Mouse (Mus musculus): ENCODE data around the gene Suv39h1. TPM values are rescaled to one million over a fixed set of nuclear protein-coding genes. Genes with fewer than 3 reads are reported as not detected.
A peak's percentile ranks its signal among the peaks of the same experiment; 100 is the strongest.
"Not testable (repeated sequence)": the region's sequence is repeated elsewhere in the genome, so short reads cannot be mapped to it uniquely, and the experiment has no call there.

The Suv39h1 gene
- not detected in 2 replicates for polyA plus RNA-seq (2012; ENCODE audit: insufficient read depth, insufficient read length, low replicate concordance, missing spikeins)

DNA sequence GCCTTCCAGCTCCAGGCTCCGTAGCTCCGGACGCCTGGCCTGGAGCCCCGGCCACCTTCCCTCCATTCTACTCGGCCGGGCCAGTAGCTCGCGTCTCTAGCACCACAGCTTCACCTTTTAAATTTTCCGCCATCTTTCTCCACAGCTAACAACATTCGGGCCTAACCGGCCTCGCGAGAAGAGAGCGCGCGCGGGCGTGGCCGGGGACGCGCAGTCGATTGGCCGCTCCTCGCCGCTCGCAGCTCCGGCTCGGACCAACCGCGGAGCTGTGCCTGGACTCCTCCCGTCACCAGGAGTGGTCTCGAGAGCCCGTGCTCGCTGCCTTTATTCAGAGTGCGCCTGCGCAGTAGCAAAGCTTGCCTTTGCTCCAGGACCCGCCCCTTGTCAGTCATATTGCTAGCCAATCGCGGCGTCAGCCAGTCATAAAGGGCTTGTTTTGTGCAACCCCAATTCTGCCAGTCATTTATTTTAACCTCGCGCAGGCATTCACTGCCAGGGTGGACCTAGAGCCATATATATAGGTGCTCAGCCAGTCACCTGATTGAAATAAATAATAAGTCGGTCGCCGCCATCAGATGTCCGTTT, at the start of gene Suv39h1:
Gene Suv39h1 (minus strand): TSS at position 331 of the 585 bp plus-strand sequence.
- peaks cover 3% of the 10 kb centered on the region for H3K4me1 ChIP-seq (ENCODE audit: control insufficient read depth, insufficient read depth, low read length)
- TF ChIP-seq CTCF (IDR thresholded peaks at IDR 0.05; ENCODE audit: insufficient read depth, low read depth, low read length) (no peak), POLR2A (IDR thresholded peaks at IDR 0.05; ENCODE audit: insufficient read depth, low read depth, low read length) (peak; percentile 32; the same call in 1 of the 2 replicates)
- peak within 1 kb of the TSS; percentile 80 for H3K27ac ChIP-seq (ENCODE audit: insufficient read depth, low read depth, low read length)
- H3K4me3 ChIP-seq (ENCODE audit: insufficient read depth, low read depth, low read length): peak within 1 kb of the TSS; percentile 82
- WGBS: 17% methylated on average over 46 of the region's 46 CpGs

GRCm38 (mm10) chrX:8123821-8124470, 49.4 kb upstream of the Suv39h1 start:
- 85% methylated on average over 6 of the region's 6 CpGs for WGBS
- TF ChIP-seq POLR2A (IDR thresholded peaks at IDR 0.05; ENCODE audit: insufficient read depth, low read depth, low read length) (no peak), CTCF (IDR thresholded peaks at IDR 0.05; ENCODE audit: insufficient read depth, low read depth, low read length) (no peak)
- H3K4me3 ChIP-seq (ENCODE audit: insufficient read depth, low read depth, low read length): no peak overlapping the region
- no peak overlapping the region for H3K27ac ChIP-seq (ENCODE audit: insufficient read depth, low read depth, low read length)
- no peaks in the 10 kb centered on the region for H3K4me1 ChIP-seq (ENCODE audit: control insufficient read depth, insufficient read depth, low read length)

DNA sequence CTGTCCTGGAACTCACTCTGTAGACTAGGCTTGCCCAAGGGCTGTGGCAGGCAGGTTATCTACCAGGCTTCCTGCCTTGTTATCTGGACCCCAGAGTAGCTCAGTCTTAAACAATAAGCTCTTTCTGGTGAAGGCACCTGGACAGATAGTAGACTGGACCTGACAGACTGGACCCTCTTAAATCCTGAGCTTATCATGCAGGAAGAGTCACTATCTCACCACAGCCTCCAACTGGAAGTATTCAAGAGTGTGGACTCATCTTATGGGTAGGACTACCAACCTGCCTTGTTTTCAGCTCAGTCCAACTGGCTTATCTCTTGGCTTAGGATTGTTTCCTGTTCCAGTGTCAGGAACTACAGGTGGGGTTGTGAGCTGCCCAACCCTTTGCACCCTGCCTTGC, 42.7 kb upstream of the Suv39h1 start:
- Histone ChIP-seq H3K4me3 (ENCODE audit: insufficient read depth, low read depth, low read length) (no peak overlapping the region), H3K27ac (ENCODE audit: insufficient read depth, low read depth, low read length) (no peak overlapping the region), H3K4me1 (ENCODE audit: control insufficient read depth, insufficient read depth, low read length) (no peaks in the 10 kb centered on the region)
- TF ChIP-seq CTCF (IDR thresholded peaks at IDR 0.05; ENCODE audit: insufficient read depth, low read depth, low read length) (no peak), POLR2A (IDR thresholded peaks at IDR 0.05; ENCODE audit: insufficient read depth, low read depth, low read length) (no peak)

DNA sequence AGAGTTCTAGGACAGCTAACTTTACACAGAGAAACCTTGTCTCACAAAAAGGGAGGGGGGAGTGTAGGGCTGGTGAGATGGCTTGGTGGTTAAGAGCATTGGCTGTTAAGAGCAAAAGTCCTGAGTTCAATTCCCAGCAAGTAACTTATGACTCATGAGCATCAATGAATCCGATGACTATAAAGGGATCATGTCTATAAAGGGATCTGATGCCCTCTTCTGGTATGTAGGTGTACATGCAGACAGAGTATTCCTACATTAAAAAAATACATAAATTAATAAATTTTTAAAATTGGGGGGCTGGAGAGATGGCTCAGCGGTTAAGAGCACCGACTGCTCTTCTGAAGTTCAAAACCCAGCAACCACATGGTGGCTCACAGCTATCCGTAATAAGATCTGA, 40.7 kb upstream of the Suv39h1 start:
- Histone ChIP-seq H3K27ac (ENCODE audit: insufficient read depth, low read depth, low read length) (no peak overlapping the region), H3K4me3 (ENCODE audit: insufficient read depth, low read depth, low read length) (no peak overlapping the region), H3K4me1 (ENCODE audit: control insufficient read depth, insufficient read depth, low read length) (no peaks in the 10 kb centered on the region)
- TF ChIP-seq CTCF (IDR thresholded peaks at IDR 0.05; ENCODE audit: insufficient read depth, low read depth, low read length): no peak
- no peak for TF ChIP-seq POLR2A (IDR thresholded peaks at IDR 0.05; ENCODE audit: insufficient read depth, low read depth, low read length)
- 68% methylated on average over 4 of the region's 4 CpGs for WGBS

DNA sequence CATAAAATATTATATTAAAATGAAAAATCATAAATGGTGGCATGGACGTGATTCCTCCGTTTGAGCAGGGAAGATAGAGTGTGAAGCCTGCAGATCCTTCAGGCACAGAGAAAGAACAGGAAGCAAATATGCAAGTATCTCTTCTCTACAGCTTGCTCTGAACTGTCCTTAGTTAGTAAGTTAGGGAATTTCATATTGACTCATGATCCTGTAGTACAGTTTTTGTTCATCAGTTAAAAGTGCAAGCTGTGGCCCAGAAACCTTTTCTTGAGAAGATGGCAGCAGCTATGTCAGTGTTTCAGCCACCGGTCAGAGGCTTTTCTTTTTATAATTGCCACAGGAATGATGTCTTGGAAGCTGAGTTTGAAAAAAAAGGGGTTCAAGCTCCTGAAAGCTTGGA, 30.5 kb upstream of the Suv39h1 start:
- H3K4me1 ChIP-seq (ENCODE audit: control insufficient read depth, insufficient read depth, low read length): no peaks in the 10 kb centered on the region
- TF ChIP-seq POLR2A (IDR thresholded peaks at IDR 0.05; ENCODE audit: insufficient read depth, low read depth, low read length): no peak
- TF ChIP-seq CTCF (IDR thresholded peaks at IDR 0.05; ENCODE audit: insufficient read depth, low read depth, low read length): no peak
- WGBS: 95% methylated on average over 3 of the region's 3 CpGs

GRCm38 (mm10) chrX:8102213-8102668, 27.7 kb upstream of the Suv39h1 start:
- Histone ChIP-seq H3K4me3 (ENCODE audit: insufficient read depth, low read depth, low read length) (no peak overlapping the region), H3K27ac (ENCODE audit: insufficient read depth, low read depth, low read length) (no peak overlapping the region), H3K4me1 (ENCODE audit: control insufficient read depth, insufficient read depth, low read length) (no peaks in the 10 kb centered on the region)
- no peak for TF ChIP-seq CTCF (IDR thresholded peaks at IDR 0.05; ENCODE audit: insufficient read depth, low read depth, low read length)
- TF ChIP-seq POLR2A (IDR thresholded peaks at IDR 0.05; ENCODE audit: insufficient read depth, low read depth, low read length): no peak
- WGBS: 55% methylated on average over 7 of the region's 7 CpGs

More for the DNA sequence above, 30.5 kb upstream of the Suv39h1 start:
- Histone ChIP-seq H3K4me3 (ENCODE audit: insufficient read depth, low read depth, low read length) (no peak overlapping the region), H3K27ac (ENCODE audit: insufficient read depth, low read depth, low read length) (no peak overlapping the region)

- no peaks in the 10 kb centered on the region for H3K4me1 ChIP-seq (ENCODE audit: control insufficient read depth, insufficient read depth, low read length)
- TF ChIP-seq POLR2A (IDR thresholded peaks at IDR 0.05; ENCODE audit: insufficient read depth, low read depth, low read length) (no peak), CTCF (IDR thresholded peaks at IDR 0.05; ENCODE audit: insufficient read depth, low read depth, low read length) (no peak)
- WGBS: 15% methylated on average over 3 of the region's 3 CpGs
- no peak overlapping the region for H3K4me3 ChIP-seq (ENCODE audit: insufficient read depth, low read depth, low read length)
- peak overlapping the region; percentile 70 for H3K27ac ChIP-seq (ENCODE audit: insufficient read depth, low read depth, low read length)
Observed at GRCm38 (mm10) chrX:8101017-8101416, 26.5 kb upstream of the Suv39h1 start.

DNA sequence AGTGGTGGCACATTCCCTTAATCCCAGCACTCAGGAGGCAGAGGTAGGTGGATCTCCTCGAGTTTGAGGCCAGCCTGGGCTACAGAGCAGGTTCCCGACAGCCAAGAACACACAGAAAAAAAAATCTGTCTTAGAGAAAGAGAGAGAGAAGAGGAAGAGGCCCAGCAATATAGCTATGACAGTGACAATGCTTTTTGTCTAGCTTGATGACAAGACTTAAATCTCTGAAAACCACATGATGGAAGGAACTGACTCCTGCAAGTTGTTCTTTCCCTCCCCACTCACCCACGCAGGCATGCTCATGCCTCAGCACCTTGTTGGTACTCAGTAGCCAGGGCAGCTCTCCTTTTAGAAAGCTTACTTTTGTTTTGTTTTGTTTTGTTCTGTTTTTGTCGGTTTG, 24.9 kb upstream of the Suv39h1 start:
- 52% methylated on average over 4 of the region's 4 CpGs for WGBS

GRCm38 (mm10) chrX:8096787-8097242, 22.3 kb upstream of the Suv39h1 start:
- TF ChIP-seq POLR2A (IDR thresholded peaks at IDR 0.05; ENCODE audit: insufficient read depth, low read depth, low read length): no peak
- no peak for TF ChIP-seq CTCF (IDR thresholded peaks at IDR 0.05; ENCODE audit: insufficient read depth, low read depth, low read length)
- H3K4me3 ChIP-seq (ENCODE audit: insufficient read depth, low read depth, low read length): peak overlapping the region; percentile 41

More for the DNA sequence above, 24.9 kb upstream of the Suv39h1 start:
- Histone ChIP-seq H3K27ac (ENCODE audit: insufficient read depth, low read depth, low read length) (no peak overlapping the region), H3K4me3 (ENCODE audit: insufficient read depth, low read depth, low read length) (no peak overlapping the region), H3K4me1 (ENCODE audit: control insufficient read depth, insufficient read depth, low read length) (no peaks in the 10 kb centered on the region)
- TF ChIP-seq POLR2A (IDR thresholded peaks at IDR 0.05; ENCODE audit: insufficient read depth, low read depth, low read length): no peak
- TF ChIP-seq CTCF (IDR thresholded peaks at IDR 0.05; ENCODE audit: insufficient read depth, low read depth, low read length): no peak

GRCm38 (mm10) chrX:8096068-8096786, 21.7 kb upstream of the Suv39h1 start:
- H3K4me1 ChIP-seq (ENCODE audit: control insufficient read depth, insufficient read depth, low read length): not testable (repeated sequence)
- H3K4me3 ChIP-seq (ENCODE audit: insufficient read depth, low read depth, low read length): peak overlapping the region; percentile 41
- WGBS: 10% methylated on average over 37 of the region's 48 CpGs
- peak overlapping the region; percentile 91 for H3K27ac ChIP-seq (ENCODE audit: insufficient read depth, low read depth, low read length)

More at GRCm38 (mm10) chrX:8096787-8097242, 22.3 kb upstream of the Suv39h1 start:
- H3K4me1 ChIP-seq (ENCODE audit: control insufficient read depth, insufficient read depth, low read length): no peaks in the 10 kb centered on the region
- 20% methylated on average over 19 of the region's 19 CpGs for WGBS
- H3K27ac ChIP-seq (ENCODE audit: insufficient read depth, low read depth, low read length): peak overlapping the region; percentile 91

Measured in olfactory bulb, adult 2 months (tissue).